Comparison of ENCODE assay signal across 8 mouse cellular contexts in genomic region chr12:100159261-100159975, GRCm38 (mm10). TPM values are rescaled to one million over a fixed set of nuclear protein-coding genes. Genes with fewer than 3 reads are reported as not detected.
DNase-seq lines count a peak whose midpoint lies in the region; ATAC-seq lines count a peak whose summit lies in the region.

Gene Nrde2 (minus strand): TSS chr12:100159653.

- H3K9me3 ChIP-seq in forebrain, embryonic 14.5 days (replicated peaks; ENCODE audit: control insufficient read depth, low read length): no peaks in the 10 kb centered on the region
- no peaks in the 10 kb centered on the region for H3K9me3 ChIP-seq in neural tube, embryonic 15.5 days (replicated peaks)

- WGBS in forebrain, embryonic 14.5 days: under 1% methylated on average over 26 of the region's 26 CpGs
- under 1% methylated on average over 26 of the region's 26 CpGs for WGBS in neural tube, embryonic 15.5 days

- peak within 1 kb of the TSS; percentile 50 for H3K4me3 ChIP-seq in forebrain, embryonic 14.5 days (ENCODE audit: low read depth, low read length)
- H3K4me3 ChIP-seq in neural tube, embryonic 15.5 days (replicated peaks): peak within 1 kb of the TSS; percentile 61

- intact Hi-C loops in heart, postnatal 14 days (cut with DNase I): loop anchor here (1.0 kb wide), 1 partner anchor 40 kb away; the partner anchor contains the start of gene Calm1

- H3K9ac ChIP-seq in forebrain, embryonic 14.5 days (ENCODE audit: low read length): peak within 1 kb of the TSS; percentile 75
- peak within 1 kb of the TSS; percentile 61 for H3K9ac ChIP-seq in neural tube, embryonic 15.5 days (replicated peaks)

- H3K4me2 ChIP-seq in forebrain, embryonic 14.5 days (ENCODE audit: low read length): peak within 1 kb of the TSS; percentile 59
- peak within 1 kb of the TSS; percentile 69 for H3K4me2 ChIP-seq in neural tube, embryonic 15.5 days

- H3K27me3 ChIP-seq in forebrain, embryonic 14.5 days (replicated peaks; ENCODE audit: control insufficient read depth, insufficient read depth, low read length): no peaks in the 10 kb centered on the region
- no peaks in the 10 kb centered on the region for H3K27me3 ChIP-seq in neural tube, embryonic 15.5 days (replicated peaks)

- no peaks in the 10 kb centered on the region for H3K36me3 ChIP-seq in forebrain, embryonic 14.5 days (ENCODE audit: control insufficient read depth, insufficient read depth, low read length)
- no peaks in the 10 kb centered on the region for H3K36me3 ChIP-seq in neural tube, embryonic 15.5 days

- H3K4me1 ChIP-seq in forebrain, embryonic 14.5 days (ENCODE audit: control insufficient read depth, insufficient read depth, low read length): peaks cover 5% of the 10 kb centered on the region; the same call in 1 of the 2 replicates
- H3K4me1 ChIP-seq in neural tube, embryonic 15.5 days: peaks cover 12% of the 10 kb centered on the region

- ATAC-seq in forebrain, embryonic 14.5 days: peak; percentile 100
- peak; percentile 99 for ATAC-seq in neural tube, embryonic 15.5 days (ENCODE audit: low FRiP score)

- peak; percentile 95 for DNase-seq in ES-CJ7 (ENCODE audit: low read depth, low spot score)
- peak; percentile 86 for DNase-seq in cerebellum, adult 11 months
- DNase-seq in forebrain, embryonic 14.5 days (ENCODE audit: low spot score): peak; percentile 97
- DNase-seq in heart, postnatal 14 days: peak; percentile 86 to 90
- peak; percentile 94 for DNase-seq in layer of hippocampus, adult 11-12 months (ENCODE audit: low spot score)
- peak; percentile 94 to 95 for DNase-seq in lung, adult 18-20 months
- DNase-seq in testis, postnatal 14 days (ENCODE audit: low spot score): peak; percentile 91

- H3K27ac ChIP-seq in forebrain, embryonic 14.5 days (ENCODE audit: low read depth, low read length): peak within 1 kb of the TSS; percentile 67
- H3K27ac ChIP-seq in neural tube, embryonic 15.5 days (replicated peaks): peak within 1 kb of the TSS; percentile 83

RNA-seq across cellular contexts. Expression of gene Nrde2, which starts in this region (rescaled TPM):
- 12.5 and 13.1 TPM in 2 replicates for polyA plus RNA-seq in forebrain, embryonic 14.5 days (2014; fragmentation: Nextera tagmentation; extraction: Ambion mirVana)
- total RNA-seq in heart, postnatal 14 days (2021): 10 to 100 TPM in 1 of 2 experiments, 1 to 10 TPM in 1; 8.4 to 11.9 TPM
- polyA plus RNA-seq in neural tube, embryonic 15.5 days (2015; fragmentation: Nextera tagmentation; extraction: Ambion mirVana): 10.4 and 11.8 TPM in 2 replicates

Comparison
In these comparisons a context has a peak if more than half of its experiments do, and no peak if none do; other contexts are left out.
1. Peak in every context shown above with its lines: DNase-seq, ATAC-seq, H3K4me3 ChIP-seq and H3K27ac ChIP-seq.